Mouse (Mus musculus) midbrain, embryonic 13.5 days (tissue): Measurements from ENCODE around the gene Dnah8. TPM values are rescaled to one million over a fixed set of nuclear protein-coding genes. Genes with fewer than 3 reads are reported as not detected.
A peak's percentile ranks its signal among the peaks of the same experiment; 100 is the strongest.

Experiments used
- ATAC-seq: fragments of 200-750 bp; cut with Nextera tagmentation; 2 replicates; pipeline ENCODE4 v1.8.0; 2017; ENCODE audit warnings: mild to moderate bottlenecking, moderate TSS enrichment, moderate library complexity
- H3K27ac ChIP-seq: fragments of 300-500 bp; sonication (generic); 2 replicates; pipeline ENCODE4 v1.5.1; 2015; ENCODE audit warnings: inconsistent platforms, mild to moderate bottlenecking, moderate library complexity
- H3K27me3 ChIP-seq: fragments of 300-500 bp; sonication (generic); 2 replicates; pipeline ENCODE4 v1.6.1; 2015; ENCODE audit warnings: mild to moderate bottlenecking, inconsistent platforms
- H3K36me3 ChIP-seq: fragments of 300-500 bp; sonication (generic); 2 replicates; pipeline ENCODE4 v1.6.1; 2015; ENCODE audit warnings: mild to moderate bottlenecking, inconsistent platforms
- H3K4me1 ChIP-seq: fragments of 300-500 bp; sonication (generic); replicated peaks from 2 replicates; pipeline ENCODE4 v1.6.1; 2015; ENCODE audit warnings: inconsistent platforms
- H3K4me2 ChIP-seq: fragments of 300-500 bp; sonication (generic); replicated peaks from 2 replicates; pipeline ENCODE4 v1.6.1; 2015; ENCODE audit warnings: moderate library complexity, mild to moderate bottlenecking, inconsistent platforms
- H3K4me3 ChIP-seq: fragments of 300-500 bp; sonication (generic); replicated peaks from 2 replicates; pipeline ENCODE4 v1.5.1; 2015; ENCODE audit warnings: mild to moderate bottlenecking, inconsistent platforms
- H3K9ac ChIP-seq: fragments of 300-500 bp; sonication (generic); replicated peaks from 2 replicates; pipeline ENCODE4 v1.6.1; 2015; ENCODE audit warnings: mild to moderate bottlenecking, inconsistent platforms
- H3K9me3 ChIP-seq: fragments of 300-500 bp; sonication (generic); 2 replicates; pipeline ENCODE4 v1.6.1; 2016; ENCODE audit warnings: mild to moderate bottlenecking, inconsistent platforms
- WGBS: fragments of 180-500 bp; shearing (Covaris S2); methylation state at CpG from one replicate; pipeline ENCODE4 v1.1.7; 2015; 5-methylcytosine and 5-hydroxymethylcytosine counted together
- polyA plus RNA-seq: library from polyadenylated mRNA; unstranded; fragments of >200 nt; fragmentation: Nextera tagmentation; extraction: Ambion mirVana; gene quantifications from 2 replicates; pipeline ENCODE4 v1.2.1, GENCODE M21; 2015

The Dnah8 gene
- polyA plus RNA-seq, 1 experiment from 2014 or later, result 2.2 TPM

DNA sequence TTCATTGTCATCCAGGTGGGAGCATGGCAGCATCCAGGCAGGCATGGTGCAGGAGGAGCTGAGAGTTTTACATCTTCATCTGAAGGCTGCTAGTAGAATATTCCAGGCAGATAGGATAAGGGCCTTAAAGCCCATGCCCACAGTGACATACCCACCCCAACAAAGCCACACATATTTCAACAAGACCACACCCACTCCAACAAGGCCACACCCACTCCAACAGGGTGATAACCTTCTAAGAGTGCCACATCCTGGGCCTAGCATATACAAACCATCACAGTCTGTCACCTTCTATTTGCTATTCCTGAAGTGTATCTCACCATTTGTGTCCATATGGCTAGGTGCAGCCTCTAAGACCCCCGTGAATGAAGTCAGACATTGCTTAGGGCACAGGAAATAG lies 13.6 kb downstream of the Dnah8 start:
- no peak for ATAC-seq
- 81% methylated on average over 1 of the region's 1 CpGs for WGBS
- Histone ChIP-seq H3K4me1 (0 out of 2 replicates have a peak, but pooled peaks cover 4% of the 10 kb centered on the region), H3K4me2 (no peak overlapping the region), H3K4me3 (no peak overlapping the region), H3K36me3 (no peaks in the 10 kb centered on the region), H3K9me3 (no peaks in the 10 kb centered on the region), H3K27ac (no peak overlapping the region), H3K9ac (no peak overlapping the region), H3K27me3 (no peaks in the 10 kb centered on the region)

DNA sequence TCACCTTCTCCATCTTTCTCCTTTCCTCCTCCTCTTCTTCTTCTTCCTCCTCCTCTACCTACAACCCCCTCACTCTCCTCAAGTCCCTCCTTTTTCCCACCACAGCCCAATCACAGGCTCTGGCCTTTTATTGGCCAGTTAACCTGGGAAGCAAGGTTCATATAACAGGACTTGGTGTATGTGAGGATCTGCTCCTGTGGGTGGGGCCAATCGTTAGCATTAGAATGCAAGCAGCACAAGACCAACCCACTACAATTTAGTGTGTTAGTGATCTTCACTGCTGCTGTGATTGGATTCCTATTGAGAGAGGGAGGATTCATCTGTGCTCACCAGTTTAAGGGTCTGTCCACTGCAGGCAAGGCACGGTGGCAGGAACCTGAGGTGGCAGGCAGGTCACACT lies 14.8 kb downstream of the Dnah8 start:
- Histone ChIP-seq H3K27ac (no peak overlapping the region), H3K27me3 (no peaks in the 10 kb centered on the region), H3K4me3 (no peak overlapping the region), H3K9me3 (no peaks in the 10 kb centered on the region), H3K4me2 (no peak overlapping the region), H3K36me3 (no peaks in the 10 kb centered on the region), H3K9ac (no peak overlapping the region), H3K4me1 (0 out of 2 replicates have a peak, but pooled peaks cover 4% of the 10 kb centered on the region)
- 56% methylated on average over 2 of the region's 2 CpGs for WGBS
- ATAC-seq, result no peak

DNA sequence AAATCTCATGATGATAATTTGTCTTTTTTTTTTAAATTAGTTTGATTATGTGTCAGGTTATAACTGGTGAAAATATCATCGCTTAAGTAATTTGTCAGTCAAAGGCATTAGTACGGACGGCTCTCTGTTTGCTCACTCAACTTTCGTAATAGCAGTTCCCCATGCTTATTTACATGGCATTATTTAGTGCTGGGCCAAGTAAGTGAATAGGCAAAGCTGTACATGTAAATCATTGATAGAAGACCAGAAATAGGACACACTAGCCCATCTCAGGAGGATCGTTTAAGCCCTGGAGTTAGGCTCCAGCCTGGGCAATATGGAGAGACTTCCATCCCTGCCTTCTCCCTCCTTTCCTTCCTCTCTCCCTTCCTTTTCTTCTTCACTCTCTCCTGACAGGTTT lies 16.7 kb downstream of the Dnah8 start:
- Histone ChIP-seq H3K27me3 (no peaks in the 10 kb centered on the region), H3K4me1 (0 out of 2 replicates have a peak, but pooled peaks cover 4% of the 10 kb centered on the region), H3K9me3 (no peaks in the 10 kb centered on the region), H3K36me3 (no peaks in the 10 kb centered on the region), H3K4me2 (no peak overlapping the region), H3K27ac (no peak overlapping the region), H3K9ac (no peak overlapping the region), H3K4me3 (no peak overlapping the region)
- no peak for ATAC-seq
- 94% methylated on average over 5 of the region's 5 CpGs for WGBS

DNA sequence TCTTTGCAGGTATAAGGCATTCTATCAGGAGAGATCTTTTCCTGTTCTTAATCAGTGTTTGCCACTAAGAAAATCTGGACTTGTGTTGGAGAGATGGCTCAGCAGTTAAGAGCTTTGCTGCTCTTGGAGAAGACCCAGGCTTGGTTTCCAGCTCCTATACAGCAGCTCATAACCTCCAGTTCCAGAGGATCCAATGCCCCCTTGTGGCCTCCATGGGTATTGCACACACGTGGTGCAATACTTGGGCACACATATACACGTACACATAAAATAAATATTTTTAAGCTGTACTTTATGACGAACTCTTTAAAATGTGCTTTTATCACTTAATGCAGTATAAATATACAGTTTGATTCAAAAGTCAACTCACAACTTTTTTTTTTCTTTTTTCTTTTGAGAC lies 24.6 kb downstream of the Dnah8 start:
- no peak overlapping the region for H3K27ac ChIP-seq
- no peaks in the 10 kb centered on the region for H3K27me3 ChIP-seq
- ATAC-seq, result no peak
- no peaks in the 10 kb centered on the region for H3K36me3 ChIP-seq
- H3K4me2 ChIP-seq, result no peak overlapping the region
- WGBS, result 95% methylated on average over 3 of the region's 3 CpGs
- H3K4me1 ChIP-seq, result no peaks in the 10 kb centered on the region
- H3K9me3 ChIP-seq, result no peaks in the 10 kb centered on the region; the same call in 1 of the 2 replicates
- no peak overlapping the region for H3K9ac ChIP-seq
- no peak overlapping the region for H3K4me3 ChIP-seq

DNA sequence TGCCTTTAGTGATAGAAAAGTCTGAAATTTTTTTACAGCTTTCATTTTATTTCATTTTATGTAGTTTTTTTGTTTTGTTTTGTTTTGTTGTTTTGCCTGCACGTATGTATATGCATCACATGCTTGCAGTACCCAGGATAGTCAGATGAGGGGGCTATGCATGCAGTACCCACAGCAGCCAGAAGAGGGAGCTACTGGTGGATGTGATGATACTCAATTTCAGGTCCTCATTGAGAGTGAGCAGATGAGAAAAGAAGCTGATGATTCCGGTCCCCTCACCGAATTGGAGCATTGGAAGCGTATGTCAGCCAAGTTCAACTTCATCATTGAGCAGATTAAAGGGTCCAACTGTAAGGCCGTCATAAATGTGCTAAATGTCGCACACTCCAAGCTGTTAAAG lies 28.9 kb downstream of the Dnah8 start:
- H3K9me3 ChIP-seq, result no peaks in the 10 kb centered on the region; the same call in 1 of the 2 replicates
- H3K9ac ChIP-seq, result no peak overlapping the region
- no peak overlapping the region for H3K4me3 ChIP-seq
- H3K27ac ChIP-seq, result no peak overlapping the region
- no peaks in the 10 kb centered on the region for H3K36me3 ChIP-seq
- no peak for ATAC-seq
- WGBS, result 95% methylated on average over 6 of the region's 6 CpGs
- H3K27me3 ChIP-seq, result no peaks in the 10 kb centered on the region
- H3K4me1 ChIP-seq, result no peaks in the 10 kb centered on the region
- H3K4me2 ChIP-seq, result no peak overlapping the region

DNA sequence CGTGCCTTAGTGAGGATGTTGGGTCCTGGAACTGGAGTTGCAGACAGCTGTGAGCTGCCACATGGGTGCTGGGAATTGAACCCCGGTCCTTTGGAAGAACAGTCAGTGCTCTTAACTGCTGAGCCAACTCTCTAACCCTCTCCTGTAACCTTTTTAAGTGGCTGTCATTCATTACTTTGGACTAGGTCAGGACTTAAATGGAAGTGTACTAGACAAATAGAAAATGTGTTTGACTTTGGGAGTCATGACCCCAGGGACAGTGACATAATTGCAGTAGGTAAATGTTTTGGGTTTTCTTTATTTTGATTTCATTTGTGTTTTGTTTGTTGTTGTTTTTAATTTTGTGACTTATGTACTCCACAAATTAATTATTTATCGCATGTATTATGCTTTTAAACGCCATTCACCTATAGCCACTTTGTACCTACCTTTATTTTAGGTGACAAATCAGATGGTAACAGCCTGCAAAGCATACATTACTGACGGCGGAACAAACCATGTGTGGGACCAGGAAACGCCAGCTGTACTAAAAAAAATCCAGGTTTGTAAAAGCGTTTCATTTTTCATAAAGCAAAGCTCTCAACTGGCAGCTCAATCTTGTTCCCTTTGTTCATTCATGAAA lies 33.5 kb downstream of the Dnah8 start:
- peak; percentile 17; the same call in 1 of the 2 replicates for ATAC-seq
- Histone ChIP-seq H3K4me3 (peak overlapping the region; percentile 29), H3K27me3 (no peaks in the 10 kb centered on the region), H3K4me1 (no peaks in the 10 kb centered on the region), H3K9ac (peak overlapping the region; percentile 19; the same call in 1 of the 2 replicates), H3K36me3 (no peaks in the 10 kb centered on the region), H3K9me3 (no peaks in the 10 kb centered on the region), H3K4me2 (peak overlapping the region; percentile 51), H3K27ac (no peak overlapping the region)
- 55% methylated on average over 8 of the region's 8 CpGs for WGBS

DNA sequence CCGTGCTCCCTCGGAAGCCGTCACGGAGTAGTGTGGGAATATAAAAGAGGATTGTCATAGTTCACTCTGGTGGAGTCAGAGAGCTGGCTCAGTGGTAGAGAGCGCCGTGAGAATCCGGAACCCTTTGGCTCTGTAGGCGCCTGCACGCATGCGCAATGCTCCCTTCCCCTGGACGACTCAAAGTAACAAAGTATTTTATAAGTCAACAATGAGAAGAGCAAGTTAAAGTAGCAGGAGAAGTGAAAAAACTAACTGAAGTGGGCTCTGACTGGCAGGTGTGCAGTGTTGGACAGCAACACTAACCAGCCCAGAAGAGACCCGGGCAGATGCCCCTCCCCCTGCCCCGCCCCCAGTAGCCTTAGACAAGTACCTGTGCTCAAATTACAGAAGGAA lies 34.0 kb downstream of the Dnah8 start:
- H3K4me1 ChIP-seq, result no peaks in the 10 kb centered on the region
- H3K27ac ChIP-seq, result no peak overlapping the region
- no peaks in the 10 kb centered on the region for H3K9me3 ChIP-seq
- WGBS, result 3% methylated on average over 13 of the region's 13 CpGs
- peak; percentile 70 for ATAC-seq
- H3K4me2 ChIP-seq, result peak overlapping the region; percentile 51
- peak overlapping the region; percentile 19; the same call in 1 of the 2 replicates for H3K9ac ChIP-seq
- H3K4me3 ChIP-seq, result peak overlapping the region; percentile 29
- no peaks in the 10 kb centered on the region for H3K36me3 ChIP-seq
- H3K27me3 ChIP-seq, result no peaks in the 10 kb centered on the region

DNA sequence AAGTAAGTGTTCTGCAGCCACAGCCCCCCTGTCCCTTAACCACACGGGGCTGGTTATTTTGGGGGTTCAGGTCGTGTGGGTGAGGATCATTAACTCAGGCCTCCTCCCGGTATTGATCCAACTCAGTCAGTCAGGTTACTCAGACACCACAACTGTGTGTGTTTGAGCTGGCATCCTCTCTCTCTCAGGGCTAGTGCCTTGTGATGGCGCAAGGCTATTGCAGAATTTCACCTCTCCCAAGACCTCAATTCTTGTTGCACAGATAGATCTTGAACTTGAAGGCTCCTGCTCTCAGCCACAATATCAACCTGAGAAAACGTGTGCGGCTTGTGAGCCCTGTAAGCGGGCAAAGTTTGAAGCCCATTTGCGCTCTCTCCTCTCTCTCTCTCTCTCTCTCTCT lies 38.0 kb downstream of the Dnah8 start:
- H3K9me3 ChIP-seq, result peaks cover 7% of the 10 kb centered on the region
- no peak for ATAC-seq
- no peaks in the 10 kb centered on the region for H3K36me3 ChIP-seq
- H3K4me1 ChIP-seq, result no peaks in the 10 kb centered on the region
- H3K27me3 ChIP-seq, result no peaks in the 10 kb centered on the region
- H3K4me3 ChIP-seq, result no peak overlapping the region
- WGBS, result 74% methylated on average over 8 of the region's 8 CpGs
- H3K9ac ChIP-seq, result no peak overlapping the region
- H3K27ac ChIP-seq, result no peak overlapping the region
- no peak overlapping the region for H3K4me2 ChIP-seq

DNA sequence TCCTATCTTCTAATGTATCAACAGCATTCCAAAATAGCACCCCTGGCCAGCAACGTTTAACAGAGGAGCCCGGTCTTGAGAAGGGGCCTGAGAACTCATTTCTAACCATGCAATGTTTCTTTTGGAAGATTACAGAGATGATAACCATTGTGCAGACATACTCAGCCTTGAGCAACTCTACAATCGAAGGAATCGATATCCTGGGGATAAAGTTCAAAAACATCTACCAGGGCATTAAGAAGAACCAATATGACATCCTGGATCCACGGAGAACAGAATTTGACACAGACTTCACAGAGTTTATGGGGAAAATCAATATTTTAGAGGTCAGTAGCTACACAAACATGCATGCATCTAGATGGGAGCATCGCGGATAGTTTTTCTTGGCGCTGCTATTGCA lies 39.0 kb downstream of the Dnah8 start:
- H3K9ac ChIP-seq, result no peak overlapping the region
- H3K4me1 ChIP-seq, result no peaks in the 10 kb centered on the region
- no peak overlapping the region for H3K4me2 ChIP-seq
- H3K27me3 ChIP-seq, result no peaks in the 10 kb centered on the region
- H3K36me3 ChIP-seq, result no peaks in the 10 kb centered on the region
- no peak for ATAC-seq
- H3K27ac ChIP-seq, result no peak overlapping the region
- H3K4me3 ChIP-seq, result no peak overlapping the region
- H3K9me3 ChIP-seq, result peaks cover 7% of the 10 kb centered on the region
- 92% methylated on average over 8 of the region's 8 CpGs for WGBS

DNA sequence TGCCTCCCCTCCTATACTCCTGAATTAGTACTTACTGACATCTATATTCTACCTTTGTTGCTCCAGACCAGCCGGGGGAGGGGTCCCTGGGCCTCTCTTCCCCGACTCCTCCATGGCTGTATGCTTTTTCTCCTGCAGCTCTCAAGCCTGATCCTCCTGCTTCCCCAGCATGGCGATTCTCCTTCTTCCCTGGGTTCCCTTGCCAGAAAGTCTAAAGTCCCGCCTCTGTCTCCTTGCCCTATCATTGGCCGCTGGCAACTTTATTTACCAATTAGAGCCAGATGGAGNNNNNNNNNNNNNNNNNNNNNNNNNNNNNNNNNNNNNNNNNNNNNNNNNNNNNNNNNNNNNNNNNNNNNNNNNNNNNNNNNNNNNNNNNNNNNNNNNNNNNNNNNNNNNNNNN lies 40.7 kb downstream of the Dnah8 start:
- no peak overlapping the region for H3K4me2 ChIP-seq
- H3K27me3 ChIP-seq, result no peaks in the 10 kb centered on the region
- ATAC-seq, result no peak
- H3K36me3 ChIP-seq, result no peaks in the 10 kb centered on the region
- 77% methylated on average over 5 of the region's 5 CpGs for WGBS
- H3K4me1 ChIP-seq, result no peaks in the 10 kb centered on the region
- no peak overlapping the region for H3K9ac ChIP-seq
- H3K27ac ChIP-seq, result no peak overlapping the region
- H3K9me3 ChIP-seq, result peaks cover 7% of the 10 kb centered on the region
- no peak overlapping the region for H3K4me3 ChIP-seq

DNA sequence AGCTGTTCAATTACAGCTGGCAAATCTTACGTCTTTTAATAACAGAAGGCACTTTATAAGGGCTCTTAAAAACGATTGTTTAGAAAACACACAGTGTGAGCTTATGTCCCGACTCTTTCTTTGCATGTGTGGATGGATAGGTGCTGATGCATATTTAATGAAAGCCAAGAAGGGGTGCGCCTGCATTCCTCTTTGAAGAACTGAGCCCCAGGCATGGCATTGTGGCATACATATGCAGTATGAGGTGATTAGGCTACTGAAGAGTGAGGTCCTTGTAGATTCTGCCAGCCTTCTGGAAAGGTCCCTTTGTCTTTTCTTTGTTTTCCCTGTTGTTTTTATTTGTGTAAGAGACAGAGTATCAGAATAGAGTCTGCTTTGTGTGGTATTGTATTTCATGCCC lies 48.4 kb downstream of the Dnah8 start:
- Histone ChIP-seq H3K9me3 (no peaks in the 10 kb centered on the region), H3K4me1 (peaks cover 16% of the 10 kb centered on the region), H3K4me3 (no peak overlapping the region), H3K9ac (no peak overlapping the region), H3K4me2 (no peak overlapping the region), H3K36me3 (no peaks in the 10 kb centered on the region), H3K27me3 (no peaks in the 10 kb centered on the region), H3K27ac (peak overlapping the region; percentile 68)
- no peak; the same call in 1 of the 2 replicates for ATAC-seq
- 50% methylated on average over 4 of the region's 4 CpGs for whole genome bisulfite sequencing

DNA sequence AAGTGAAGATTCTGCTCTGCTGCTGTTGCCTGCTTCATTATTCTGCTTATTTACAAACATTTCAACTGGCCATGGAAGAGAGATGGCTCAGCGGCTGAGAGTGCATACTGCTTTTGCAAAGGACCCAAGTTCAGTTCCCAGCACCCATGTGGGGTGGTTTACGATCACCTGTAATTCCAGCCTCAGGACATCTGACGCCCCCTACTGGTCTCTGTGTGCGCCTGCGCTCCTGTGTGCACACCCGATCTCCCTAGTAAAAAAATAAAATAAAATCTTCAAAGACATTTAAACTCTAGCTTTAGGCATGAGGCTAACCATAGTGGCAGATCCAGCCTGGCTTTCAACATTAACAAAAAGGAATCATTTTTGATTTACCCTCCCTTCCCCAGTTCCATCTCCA lies 48.9 kb downstream of the Dnah8 start:
- Histone ChIP-seq H3K9me3 (no peaks in the 10 kb centered on the region), H3K4me2 (no peak overlapping the region), H3K4me1 (peaks cover 16% of the 10 kb centered on the region), H3K4me3 (no peak overlapping the region), H3K36me3 (no peaks in the 10 kb centered on the region), H3K9ac (no peak overlapping the region), H3K27ac (peak overlapping the region; percentile 68), H3K27me3 (no peaks in the 10 kb centered on the region)
- 91% methylated on average over 6 of the region's 6 CpGs for WGBS
- ATAC-seq, result no peak
